Mouse (Mus musculus) bone marrow, adult 2 months (tissue): ENCODE measurements around the gene 3110082J24Rik. TPM values are rescaled to one million over a fixed set of nuclear protein-coding genes. Genes with fewer than 3 reads are reported as not detected.

Source experiments
- H3K27ac ChIP-seq: fragments of 200-500 bp; 2 replicates; pipeline ENCODE4 v1.5.1; 2012; ENCODE audit warnings: low read depth, mild to moderate bottlenecking, control low read depth, inconsistent platforms, low read length; ENCODE audit not compliant: control insufficient read depth, poor library complexity, insufficient read depth
- H3K4me1 ChIP-seq: fragments of 200-500 bp; 2 replicates; pipeline ENCODE4 v1.6.1; 2011; ENCODE audit warnings: low read length; ENCODE audit not compliant: control insufficient read depth, insufficient read depth
- H3K4me3 ChIP-seq: fragments of 200-500 bp; replicated peaks from 2 replicates; pipeline ENCODE3; 2011; ENCODE audit warnings: mild to moderate bottlenecking, low read depth, low read length, control low read depth; ENCODE audit not compliant: control insufficient read depth
- CTCF ChIP-seq: fragments of 200-500 bp; IDR thresholded peaks from 2 replicates; pipeline ENCODE4 v1.5.1; 2011; ENCODE audit warnings: low read length, control low read depth; ENCODE audit not compliant: control insufficient read depth, insufficient read depth
- POLR2A ChIP-seq: fragments of 200-500 bp; IDR thresholded peaks from 2 replicates; pipeline ENCODE4 v1.6.1; 2011; ENCODE audit warnings: low read depth, mild to moderate bottlenecking, control low read depth, low read length, borderline replicate concordance; ENCODE audit not compliant: control insufficient read depth
- WGBS: fragments of 180-500 bp; shearing (Covaris S2); methylation state at CpG from one replicate; pipeline ENCODE4 v1.1.7; 2018; 5-methylcytosine and 5-hydroxymethylcytosine counted together
- polyA plus RNA-seq: library from polyadenylated mRNA; stranded (reverse); fragments of >200 nt; gene quantifications from 2 replicates; pipeline ENCODE4 v1.2.4, GENCODE M21; 2011; ENCODE audit warnings: low replicate concordance; ENCODE audit not compliant: missing spikeins, insufficient read depth, insufficient read length

The 3110082J24Rik gene
- polyA plus RNA-seq = not detected in 2 replicates

DNA sequence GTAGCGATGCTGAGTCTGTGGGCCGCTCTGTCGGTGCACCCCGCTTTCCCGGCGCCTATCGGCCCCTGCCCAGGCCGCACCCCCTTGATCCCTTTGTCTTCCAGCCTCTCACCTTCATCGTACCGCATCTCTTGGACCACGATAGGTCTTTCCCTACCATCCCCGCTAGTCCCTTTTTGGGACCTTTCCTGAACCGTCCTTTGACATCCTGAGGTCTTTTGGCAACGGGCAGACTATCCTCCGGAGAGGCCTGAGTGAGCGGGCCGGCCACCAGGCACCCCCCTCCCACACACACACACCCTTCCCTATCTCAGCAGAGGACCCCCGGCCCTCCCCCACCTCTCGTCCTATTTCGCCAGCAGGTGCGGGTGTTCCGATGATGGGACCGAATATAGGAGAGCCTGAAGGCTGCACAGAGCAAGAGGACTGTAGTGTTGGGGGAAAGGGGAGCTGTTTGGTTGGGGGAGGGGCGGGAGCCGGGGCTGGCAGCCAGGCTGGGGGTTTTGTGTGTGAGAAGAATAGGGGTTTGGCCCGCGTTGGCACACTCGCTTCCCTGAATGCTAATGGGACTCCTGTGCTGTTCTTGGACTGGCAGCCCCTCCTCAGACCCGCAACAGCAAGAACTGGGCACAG, at the start of gene 3110082J24Rik:
3110082J24Rik (minus strand) TSS at position 419 of the 633 bp plus-strand sequence.
- Histone ChIP-seq H3K27ac (no peak within 1 kb of the TSS), H3K4me3 (no peak within 1 kb of the TSS), H3K4me1 (no peaks in the 10 kb centered on the region)
- no peak for TF ChIP-seq CTCF
- no peak for TF ChIP-seq POLR2A
- 6% methylated on average over 29 of the region's 29 CpGs for WGBS

DNA sequence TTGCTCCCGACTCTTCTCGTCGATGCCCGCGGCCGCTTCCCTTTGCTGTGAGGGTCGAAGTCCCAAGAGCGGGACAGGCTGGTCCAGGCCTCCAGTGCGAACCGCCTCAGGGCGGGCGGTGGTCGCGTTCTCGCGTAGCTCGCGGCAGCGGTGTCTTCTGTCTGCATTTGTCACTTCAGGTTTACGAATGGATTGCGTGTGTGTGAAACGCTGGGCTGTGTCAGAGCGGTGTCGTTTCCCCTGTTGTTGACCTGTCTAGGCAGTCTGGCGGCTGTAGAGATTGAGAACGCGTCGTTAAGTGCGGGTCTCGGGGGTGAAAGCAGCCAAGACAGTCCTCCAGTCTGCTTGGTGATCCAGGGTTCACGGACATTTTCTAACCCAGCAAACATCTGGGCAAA, 49.5 kb upstream of the 3110082J24Rik start:
- under 1% methylated on average over 31 of the region's 31 CpGs for WGBS
- TF ChIP-seq CTCF (no peak), POLR2A (no peak)

DNA sequence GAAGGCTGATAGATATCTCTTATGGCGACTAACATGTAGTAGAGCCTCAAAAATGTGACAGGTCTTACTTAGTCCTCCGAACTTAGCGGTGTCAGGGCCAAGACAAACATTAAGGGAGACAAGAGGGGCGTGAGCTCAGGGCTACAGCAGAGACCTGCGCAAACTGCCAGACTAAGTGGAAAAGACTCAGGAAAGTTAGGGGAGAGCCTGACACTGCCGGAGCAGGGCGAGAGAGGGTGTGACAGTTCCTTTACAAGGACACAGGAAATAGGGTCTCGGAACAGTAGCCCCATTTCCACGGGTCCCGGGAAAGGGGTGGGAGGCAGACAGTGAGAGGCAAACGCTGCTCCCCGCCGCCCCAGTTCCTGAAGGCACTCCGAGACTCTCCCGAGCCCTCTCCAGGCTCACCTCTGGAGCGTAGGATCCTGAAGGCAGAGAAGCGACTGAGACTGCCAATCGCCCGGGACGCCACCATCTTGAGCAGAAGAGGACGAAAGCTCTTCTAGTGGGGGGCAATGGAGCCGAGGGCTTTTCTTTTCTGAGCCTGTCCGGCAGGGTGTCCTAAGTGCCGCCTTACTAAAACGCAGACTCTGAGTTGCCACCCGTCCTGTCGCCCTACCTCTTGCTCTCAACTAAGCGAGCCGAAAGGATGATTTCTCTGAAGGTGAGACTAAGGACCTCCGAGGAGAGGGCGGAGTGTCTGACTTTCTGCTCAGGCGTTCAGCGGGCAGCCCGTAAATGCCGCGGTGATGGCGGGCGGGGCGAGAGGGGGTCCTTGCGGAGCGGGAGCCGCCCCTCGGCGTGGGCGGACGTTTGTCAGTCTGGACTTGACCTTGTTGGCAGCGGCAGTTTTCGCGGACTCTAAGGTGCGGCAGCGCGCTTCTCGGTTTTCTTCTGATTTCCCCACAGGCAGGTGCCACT, 48.8 kb upstream of the 3110082J24Rik start, which contains the start of the genes Hadha and Hadhb:
Hadha (minus strand) TSS at position 689 of the 921 bp plus-strand sequence.
Hadhb (plus strand) TSS at position 775 of the 921 bp plus-strand sequence.
- H3K4me1 ChIP-seq = no peaks in the 10 kb centered on the region
- H3K4me3 ChIP-seq = peak within 1 kb of the TSS; percentile 86
- peak within 1 kb of the TSS; percentile 93 for H3K27ac ChIP-seq
- TF ChIP-seq POLR2A (peak; percentile 91), CTCF (no peak)
- under 1% methylated on average over 53 of the region's 53 CpGs for WGBS

More for the DNA sequence above, 49.5 kb upstream of the 3110082J24Rik start:
- no peaks in the 10 kb centered on the region for H3K4me1 ChIP-seq
- peak overlapping the region; percentile 93 for H3K27ac ChIP-seq
- peak overlapping the region; percentile 86 for H3K4me3 ChIP-seq

DNA sequence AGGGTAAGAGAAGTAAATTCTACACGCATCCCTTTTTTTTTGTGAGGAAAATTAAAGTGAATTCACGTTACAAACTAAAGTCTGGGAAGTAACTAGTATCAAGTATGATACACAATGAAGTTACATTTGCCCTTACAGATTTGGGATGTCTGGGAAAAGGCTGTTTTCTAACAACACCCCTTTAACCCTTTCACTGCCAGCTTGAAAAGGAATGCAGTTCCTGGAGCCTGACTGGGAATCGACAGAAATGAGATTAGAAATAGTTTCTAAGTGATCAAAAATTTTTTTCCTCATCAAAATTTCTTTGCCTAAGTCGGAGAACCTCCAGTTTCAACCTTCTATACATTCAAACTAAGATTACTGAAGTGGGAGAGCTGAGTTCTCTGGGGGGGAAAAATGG, 48.1 kb upstream of the 3110082J24Rik start:
- Histone ChIP-seq H3K4me1 (no peaks in the 10 kb centered on the region), H3K27ac (no peak overlapping the region), H3K4me3 (peak overlapping the region; percentile 86)
- no peak for TF ChIP-seq POLR2A
- TF ChIP-seq CTCF = no peak
- 27% methylated on average over 4 of the region's 4 CpGs for WGBS

DNA sequence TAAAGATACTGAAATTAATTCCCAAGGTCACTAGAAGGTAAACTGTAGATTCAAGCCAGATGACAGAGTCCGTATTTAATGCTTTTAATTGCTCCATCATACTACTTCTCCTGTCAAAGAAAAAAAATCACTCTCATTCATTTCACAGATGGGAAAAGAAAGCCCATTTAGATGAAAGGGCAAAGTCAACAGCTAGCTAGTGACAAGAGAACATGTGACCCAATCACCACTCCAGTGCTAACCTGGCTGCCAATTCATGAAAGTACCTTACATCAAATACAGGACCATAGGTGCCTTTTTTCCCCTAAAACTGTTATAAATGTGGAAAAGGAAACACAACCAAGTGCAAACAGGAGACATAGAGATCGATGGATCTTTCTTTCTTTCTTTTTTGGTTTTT, 47.3 kb upstream of the 3110082J24Rik start:
- TF ChIP-seq POLR2A (no peak), CTCF (no peak)
- no peak overlapping the region for H3K27ac ChIP-seq
- H3K4me1 ChIP-seq = no peaks in the 10 kb centered on the region
- no peak overlapping the region for H3K4me3 ChIP-seq
- WGBS = 91% methylated on average over 2 of the region's 2 CpGs

DNA sequence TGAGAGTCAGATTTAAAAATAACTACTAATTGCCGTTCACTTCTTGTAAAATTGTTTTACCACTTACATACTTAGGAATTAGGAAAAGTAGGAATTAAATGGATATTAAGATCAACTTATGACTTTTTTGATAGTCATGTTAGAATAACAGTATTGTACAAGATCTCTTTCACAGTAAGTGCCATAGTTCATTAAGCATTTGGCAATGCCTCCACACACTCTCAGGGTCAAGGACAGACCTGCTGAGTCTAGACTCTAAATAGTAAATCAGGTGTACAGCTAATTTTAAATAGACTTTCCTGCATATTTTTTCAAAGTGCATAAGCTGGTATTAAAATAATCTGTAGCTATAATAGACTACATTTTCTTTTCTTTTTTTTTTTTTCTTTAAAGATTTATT, 46.5 kb upstream of the 3110082J24Rik start:
- TF ChIP-seq CTCF (no peak), POLR2A (no peak)
- Histone ChIP-seq H3K4me3 (no peak overlapping the region), H3K4me1 (no peaks in the 10 kb centered on the region), H3K27ac (no peak overlapping the region)
- 83% methylated on average over 1 of the region's 1 CpGs for WGBS

DNA sequence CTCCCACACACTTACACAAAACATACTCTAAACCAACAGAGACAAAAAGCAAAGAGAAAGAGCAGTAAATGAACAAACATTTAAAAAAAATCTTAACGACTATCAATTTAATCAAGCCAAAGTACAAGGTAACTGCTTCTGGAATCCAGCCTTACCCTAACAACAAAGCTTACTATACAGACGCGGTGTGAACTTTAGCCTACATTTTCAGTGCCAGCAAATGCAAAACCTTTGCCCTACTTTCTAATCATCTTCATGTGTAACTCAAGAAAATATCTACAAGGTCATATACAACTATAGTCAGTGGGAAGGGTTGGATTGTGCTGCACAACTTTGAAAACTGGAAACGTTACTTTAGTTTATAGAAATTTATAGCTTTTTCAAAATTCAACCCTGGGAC, 46.1 kb upstream of the 3110082J24Rik start:
- TF ChIP-seq POLR2A = no peak
- TF ChIP-seq CTCF = no peak
- no peak overlapping the region for H3K4me3 ChIP-seq
- 88% methylated on average over 4 of the region's 4 CpGs for WGBS
- H3K27ac ChIP-seq = no peak overlapping the region
- no peaks in the 10 kb centered on the region for H3K4me1 ChIP-seq
